Mouse (Mus musculus): ENCODE measurements at regions not wholly inside any gene's neighbourhood (a gene's known extent, or its start where the extent isn't known, plus 50 kb on each side); places are given as distances from the start of the nearest gene placed in this dataset.

- DNase-seq = no peak
Measured at GRCm38 (mm10) chr17:83959159-83959848, 111.5 kb upstream of the Haao start.

DNA sequence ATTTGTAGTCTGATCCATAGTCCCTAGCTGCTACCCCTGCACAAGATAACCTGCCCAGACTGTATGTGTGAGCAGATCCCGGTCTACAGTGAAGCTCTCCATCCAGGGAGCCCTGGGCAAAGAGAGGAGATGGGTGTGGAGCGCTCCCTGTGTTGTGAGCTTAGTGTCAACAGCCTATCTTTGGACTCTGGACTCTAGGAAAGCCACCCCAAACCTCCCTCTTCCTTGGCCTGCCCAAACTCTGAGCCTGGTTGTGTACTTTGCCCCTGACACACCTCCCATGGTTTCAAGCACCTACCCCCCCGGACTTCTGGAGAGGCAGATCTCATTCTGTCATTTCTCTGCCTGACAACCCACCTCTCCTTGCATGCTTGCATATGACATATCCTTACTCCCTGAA is 110.9 kb upstream of the Haao start:
- DNase-seq = no peak

- no peak for DNase-seq
Measured at GRCm38 (mm10) chr17:83957661-83958540, 110.1 kb upstream of the Haao start.

GRCm38 (mm10) chr17:83956821-83957565 is 109.2 kb upstream of the Haao start:
- DNase-seq = no peak

DNA sequence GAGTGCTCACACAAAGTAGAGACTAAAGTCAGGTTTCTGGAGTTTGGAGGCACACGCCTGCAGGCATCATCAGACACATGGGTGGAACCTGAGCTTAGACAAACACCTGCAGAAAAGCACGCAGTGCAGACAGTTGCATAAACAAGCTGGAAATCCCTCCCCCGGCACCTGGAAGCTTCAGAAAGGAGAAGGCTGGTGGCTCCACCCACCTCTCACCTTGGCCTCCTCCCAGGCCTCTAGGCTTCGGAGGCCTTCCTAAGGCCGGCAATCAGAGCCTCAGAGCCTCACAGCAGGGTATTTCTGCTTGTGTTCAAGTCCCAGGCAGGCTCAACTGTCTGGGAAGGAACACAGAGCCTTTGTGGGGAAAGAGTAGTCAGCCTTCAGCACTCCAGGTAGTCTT is 108.2 kb upstream of the Haao start:
- no peak for DNase-seq

- no peak for DNase-seq
Measured at GRCm38 (mm10) chr17:83955058-83955697, 107.4 kb upstream of the Haao start.

DNA sequence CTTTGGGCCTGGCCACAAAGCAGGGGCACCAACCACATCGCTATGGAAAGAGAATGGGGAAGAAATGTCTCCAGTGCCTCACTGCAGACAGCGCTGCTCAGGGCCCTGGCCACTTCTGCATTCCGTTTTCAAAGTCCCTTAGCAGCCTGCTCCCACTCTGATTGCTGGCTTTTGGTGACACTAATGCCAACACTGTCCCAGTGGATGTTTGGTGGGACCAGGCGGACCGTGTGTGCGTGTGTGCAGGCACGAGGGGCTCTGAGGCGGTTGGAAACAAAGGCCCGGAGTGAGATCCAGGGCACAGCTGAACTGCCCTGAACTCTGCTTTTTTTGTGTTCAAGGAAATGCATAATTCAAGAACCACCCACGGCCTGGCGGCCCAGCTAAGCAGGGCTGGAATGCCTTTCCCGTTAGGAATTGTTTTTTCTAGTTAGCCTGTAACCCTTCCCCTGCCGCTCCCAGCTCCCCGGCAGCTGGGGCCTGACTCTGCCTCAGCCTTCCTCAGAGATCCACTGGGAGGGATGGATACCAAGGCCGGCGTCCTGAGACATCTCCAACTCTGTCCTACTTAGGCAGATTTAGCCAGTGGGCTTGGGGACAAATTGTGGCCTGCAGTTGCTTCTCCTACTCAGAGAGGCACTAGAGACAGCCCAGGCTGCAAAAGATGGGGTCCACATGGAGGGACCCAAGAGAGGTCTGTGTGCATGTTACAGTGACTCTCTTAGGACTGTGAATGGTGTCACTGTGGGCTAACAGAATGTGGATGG is 106.7 kb upstream of the Haao start:
- no peak for DNase-seq

GRCm38 (mm10) chr17:83953656-83954055 is 105.9 kb upstream of the Haao start:
- no peak for DNase-seq

DNA sequence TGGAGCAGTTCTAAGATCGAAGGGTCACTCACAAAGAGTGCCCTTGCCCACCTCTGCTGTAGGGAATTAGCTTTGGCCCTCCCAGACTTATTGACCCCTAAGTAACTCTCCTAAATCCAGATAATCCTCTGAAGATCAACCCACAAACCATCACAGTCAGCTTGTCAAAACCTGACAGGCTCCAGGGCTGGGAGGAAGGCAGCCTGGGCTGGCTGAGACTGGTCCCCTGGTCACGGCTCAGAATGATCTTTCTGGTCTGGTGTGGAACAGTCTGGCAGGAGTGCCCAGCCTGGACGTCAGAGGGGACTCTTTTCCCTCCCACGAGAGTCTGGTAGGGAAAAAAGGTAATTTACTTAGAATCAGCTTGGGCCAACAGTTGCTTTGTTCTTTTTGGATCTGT is 99.0 kb upstream of the Haao start:
- no peak for DNase-seq

- no peak for DNase-seq
Measured at GRCm38 (mm10) chr17:83939344-83939743, 91.6 kb upstream of the Haao start.

DNA sequence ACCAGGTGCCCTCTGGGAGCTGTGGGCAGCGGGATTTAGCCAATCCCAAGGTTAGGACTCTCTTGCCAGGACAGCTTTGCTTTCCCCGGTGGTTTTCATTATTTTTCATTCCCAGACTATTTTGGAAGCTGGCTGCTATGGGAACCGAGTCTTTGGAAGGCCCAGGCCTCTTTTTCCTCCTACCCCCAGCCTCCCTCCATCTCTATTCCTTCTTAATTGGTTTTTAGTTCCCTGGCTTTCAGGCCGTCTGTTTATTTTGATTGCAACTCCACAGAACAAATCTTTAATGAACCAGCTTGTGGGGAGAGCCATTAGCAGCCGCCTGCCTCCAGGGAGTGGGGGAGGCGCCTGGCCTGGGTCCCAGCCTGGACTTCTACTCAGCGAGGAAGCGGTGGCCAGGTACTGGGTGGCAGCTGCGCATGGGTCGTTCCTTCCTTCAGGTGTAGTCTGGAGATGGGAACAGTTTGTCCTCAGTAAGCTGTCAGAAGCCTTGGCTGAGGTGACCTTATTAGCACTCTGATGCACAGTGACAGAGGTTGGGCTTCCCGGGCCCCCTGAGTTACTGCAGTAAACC is 91.0 kb upstream of the Haao start:
- no peak for DNase-seq

DNA sequence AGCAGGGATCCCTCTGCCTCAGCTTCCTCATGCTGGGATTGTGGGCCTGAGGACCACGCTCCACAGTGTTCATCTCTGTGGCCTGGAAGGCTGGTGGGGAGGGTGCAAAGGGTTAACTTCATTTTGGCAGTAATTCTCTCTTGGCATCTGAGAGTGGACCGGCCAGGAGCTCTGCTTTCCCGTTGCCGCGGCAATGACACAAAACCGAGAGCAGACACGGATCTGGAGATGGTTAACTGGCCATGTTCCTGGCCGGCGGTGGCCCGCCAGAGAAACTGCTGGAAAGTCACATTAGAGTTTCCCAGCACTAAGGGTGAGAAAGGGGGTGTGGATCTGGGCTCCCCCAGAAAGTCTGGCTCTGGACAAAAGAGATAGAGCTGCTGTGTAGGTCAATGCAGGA is 89.8 kb upstream of the Haao start:
- DNase-seq = no peak

GRCm38 (mm10) chr17:83936677-83937076 is 88.9 kb upstream of the Haao start:
- DNase-seq = no peak

- no peak for DNase-seq
Measured at GRCm38 (mm10) chr17:83935969-83936368, 88.2 kb upstream of the Haao start.

DNA sequence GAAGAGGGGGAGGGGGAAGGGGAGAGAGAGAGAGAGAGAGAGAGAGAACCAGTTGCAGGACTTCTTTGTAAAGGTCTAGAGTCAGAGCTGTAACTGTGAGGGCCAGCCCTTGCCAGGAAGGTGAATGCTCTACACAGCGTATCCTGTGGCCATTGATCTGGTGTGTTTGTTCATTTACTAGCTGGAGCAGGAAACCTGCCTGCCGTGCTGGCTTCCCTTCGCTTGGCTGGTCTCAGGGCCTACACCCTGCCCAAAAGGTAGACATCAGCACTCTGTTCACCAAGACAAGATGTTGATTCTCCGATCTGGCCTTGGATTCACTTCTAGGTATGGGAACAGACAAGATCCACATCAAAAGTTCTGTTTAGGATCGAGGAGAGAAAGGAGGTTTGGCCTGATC is 87.5 kb upstream of the Haao start:
- no peak for DNase-seq

- no peak for DNase-seq
Measured at GRCm38 (mm10) chr17:83933743-83934142, 86.0 kb upstream of the Haao start.

- no peak for DNase-seq
Measured at GRCm38 (mm10) chr17:83930401-83930800, 82.6 kb upstream of the Haao start.

DNA sequence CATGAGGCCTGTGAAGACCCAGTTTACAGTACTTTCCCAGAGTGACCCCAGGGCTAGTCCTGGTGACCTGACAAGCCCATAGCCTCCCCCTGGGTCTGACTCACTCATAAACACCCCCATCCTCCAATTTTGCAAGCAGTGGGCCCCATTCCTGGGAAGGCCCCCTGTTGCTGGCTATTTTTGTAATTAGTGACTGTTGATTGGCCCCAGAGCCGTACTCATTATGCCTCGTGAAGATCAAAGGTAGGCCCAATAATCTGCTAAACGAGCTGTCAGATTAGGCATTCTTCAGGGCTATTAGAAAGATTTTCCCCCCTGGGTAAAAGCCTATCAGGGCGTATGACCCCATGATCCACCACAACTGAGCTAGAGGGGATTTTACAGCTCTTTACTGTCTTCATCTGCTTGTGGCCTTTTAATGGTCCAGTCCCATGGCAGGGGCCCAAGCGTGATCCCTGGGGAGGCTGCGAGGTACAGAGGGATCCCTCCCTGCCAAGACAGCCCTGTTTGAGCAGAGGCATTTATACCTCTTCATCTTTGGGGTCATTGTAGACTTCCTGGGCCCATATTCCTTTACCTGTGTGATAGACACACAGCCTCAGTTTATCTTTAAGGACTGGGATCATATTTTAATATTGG is 80.1 kb upstream of the Haao start:
- no peak for DNase-seq

DNA sequence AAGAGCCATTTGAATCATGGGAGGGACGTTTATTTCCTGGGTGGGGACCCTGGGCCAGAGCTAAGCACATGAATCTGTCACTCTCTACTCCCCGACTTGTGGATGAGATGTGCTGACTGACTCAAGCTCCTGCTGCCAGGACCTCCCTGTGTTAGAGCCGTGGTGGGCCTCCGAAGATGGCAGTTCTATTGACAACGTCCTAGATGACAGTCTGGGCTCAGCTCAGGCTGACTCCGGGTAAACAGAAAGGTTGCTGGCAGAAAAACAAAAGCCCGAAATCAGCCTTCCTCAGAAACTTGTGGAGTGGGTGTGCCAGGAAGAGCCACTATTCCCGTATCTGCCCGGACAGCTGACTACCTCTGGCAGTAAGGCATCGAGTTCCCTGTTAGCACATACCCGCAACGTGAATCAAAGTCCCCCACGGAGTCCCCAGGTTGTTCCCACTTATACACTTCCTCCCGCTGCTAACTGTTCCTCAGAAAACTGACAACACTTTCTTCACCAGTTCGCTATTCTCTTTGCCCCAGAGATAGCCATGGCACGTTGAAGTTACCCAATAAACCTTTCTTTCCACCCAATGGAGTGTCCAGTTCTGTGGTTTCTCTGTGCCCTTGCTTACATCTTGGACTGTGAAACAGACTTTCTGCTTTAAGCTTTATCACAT is 76.6 kb upstream of the Haao start:
- DNase-seq = no peak

DNA sequence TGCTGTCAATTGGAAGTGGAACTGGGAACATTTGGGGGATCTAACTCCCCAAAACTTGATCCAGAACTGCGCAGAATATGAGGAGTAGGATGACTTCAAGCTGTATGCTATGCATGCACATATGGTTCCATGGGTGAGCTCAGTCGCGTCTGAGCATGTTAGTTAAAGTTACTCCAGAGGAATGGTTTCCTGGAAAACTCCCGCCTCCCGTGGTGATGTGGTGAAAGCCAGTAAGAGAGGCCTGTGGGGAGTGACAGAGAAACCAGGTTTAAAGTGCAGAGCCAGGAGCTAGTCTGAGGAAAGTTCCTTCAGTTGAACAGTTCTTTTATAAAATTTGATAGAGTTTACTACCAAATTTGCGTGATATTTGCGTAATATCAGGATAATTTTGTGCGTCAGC is 73.1 kb upstream of the Haao start:
- no peak for DNase-seq

- DNase-seq = no peak
Measured at GRCm38 (mm10) chr17:83920225-83920624, 72.5 kb upstream of the Haao start.

Measured in cerebellum, adult 11 months (tissue).